Mouse (Mus musculus) kidney, adult 2 months (tissue): Measurements from ENCODE around the gene Muc3a. TPM values are rescaled to one million over a fixed set of nuclear protein-coding genes. Genes with fewer than 3 reads are reported as not detected.

Source experiments
- DNase-seq: peaks from one replicate; pipeline ENCODE4 v3.0.0; 2021
- H3K27ac ChIP-seq: fragments of 200-500 bp; 2 replicates; pipeline ENCODE4 v1.5.1; 2012; ENCODE audit warnings: low read depth, low read length, control low read depth, inconsistent platforms; ENCODE audit not compliant: insufficient read depth
- H3K27me3 ChIP-seq: fragments of 200-500 bp; replicated peaks from 2 replicates; pipeline ENCODE4 v1.6.1; 2012; ENCODE audit warnings: mild to moderate bottlenecking, moderate library complexity, low read length, inconsistent platforms; ENCODE audit not compliant: control insufficient read depth, insufficient read depth
- H3K36me3 ChIP-seq: fragments of 200-500 bp; 2 replicates; pipeline ENCODE4 v1.6.1; 2012; ENCODE audit warnings: mild to moderate bottlenecking, moderate library complexity, low read length, inconsistent platforms; ENCODE audit not compliant: control insufficient read depth, insufficient read depth
- H3K4me1 ChIP-seq: fragments of 200-500 bp; 2 replicates; pipeline ENCODE4 v1.6.1; 2011; ENCODE audit warnings: low read length; ENCODE audit not compliant: control insufficient read depth, insufficient read depth
- H3K4me3 ChIP-seq: fragments of 200-500 bp; 2 replicates; pipeline ENCODE4 v1.5.1; 2011; ENCODE audit warnings: mild to moderate bottlenecking, low read depth, low read length, control low read depth; ENCODE audit not compliant: insufficient read depth
- CTCF ChIP-seq: fragments of 200-500 bp; conservative IDR thresholded peaks from 2 replicates; pipeline ENCODE4 v1.5.1; 2011; ENCODE audit warnings: low read depth, mild to moderate bottlenecking, control low read depth, low read length, moderate library complexity, mixed read lengths; ENCODE audit not compliant: insufficient read depth, insufficient read length
- POLR2A ChIP-seq: fragments of 200-500 bp; IDR thresholded peaks from one replicate; pipeline ENCODE4 v1.6.1; 2011; ENCODE audit warnings: low read depth, low read length, control low read depth
- WGBS: fragments of 180-500 bp; shearing (Covaris S2); methylation state at CpG from one replicate; pipeline ENCODE4 v1.1.7; 2018; 5-methylcytosine and 5-hydroxymethylcytosine counted together
- polyA plus RNA-seq: library from polyadenylated mRNA; depleted of rRNA; stranded (reverse); fragments of >200 nt; gene quantifications from 2 replicates; pipeline ENCODE4 v1.2.3, GENCODE M21; 2012

Gene Muc3a
- polyA plus RNA-seq, 1 experiment: 0.20 TPM

DNA sequence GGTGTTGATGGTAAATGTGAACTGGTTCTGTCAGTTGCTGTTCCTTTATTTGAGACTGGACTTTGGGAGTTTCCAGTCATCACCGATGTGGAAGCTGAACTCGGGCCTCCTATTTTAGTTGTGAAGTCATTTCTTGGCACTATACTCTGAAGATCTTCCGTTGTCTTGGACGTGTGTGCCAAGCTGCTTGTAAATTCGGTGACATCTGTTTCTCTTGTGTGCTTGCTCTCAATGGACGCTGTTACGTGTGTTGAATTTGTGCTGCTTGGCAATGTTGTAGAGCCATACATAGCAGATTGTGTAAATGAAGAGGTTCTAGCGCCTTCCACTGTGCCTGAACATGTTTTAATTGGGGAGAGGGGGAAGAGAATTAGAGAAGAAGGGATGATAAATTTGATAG, 26.8 kb downstream of the Muc3a start:
- no peak for DNase-seq
- H3K36me3 ChIP-seq: no peaks in the 10 kb centered on the region
- no peaks in the 10 kb centered on the region for H3K4me1 ChIP-seq
- H3K4me3 ChIP-seq: no peak overlapping the region
- TF ChIP-seq POLR2A: no peak
- TF ChIP-seq CTCF: no peak
- H3K27me3 ChIP-seq: peaks cover 5% of the 10 kb centered on the region; the same call in 1 of the 2 replicates
- 89% methylated on average over 8 of the region's 8 CpGs for WGBS
- H3K27ac ChIP-seq: no peak overlapping the region

DNA sequence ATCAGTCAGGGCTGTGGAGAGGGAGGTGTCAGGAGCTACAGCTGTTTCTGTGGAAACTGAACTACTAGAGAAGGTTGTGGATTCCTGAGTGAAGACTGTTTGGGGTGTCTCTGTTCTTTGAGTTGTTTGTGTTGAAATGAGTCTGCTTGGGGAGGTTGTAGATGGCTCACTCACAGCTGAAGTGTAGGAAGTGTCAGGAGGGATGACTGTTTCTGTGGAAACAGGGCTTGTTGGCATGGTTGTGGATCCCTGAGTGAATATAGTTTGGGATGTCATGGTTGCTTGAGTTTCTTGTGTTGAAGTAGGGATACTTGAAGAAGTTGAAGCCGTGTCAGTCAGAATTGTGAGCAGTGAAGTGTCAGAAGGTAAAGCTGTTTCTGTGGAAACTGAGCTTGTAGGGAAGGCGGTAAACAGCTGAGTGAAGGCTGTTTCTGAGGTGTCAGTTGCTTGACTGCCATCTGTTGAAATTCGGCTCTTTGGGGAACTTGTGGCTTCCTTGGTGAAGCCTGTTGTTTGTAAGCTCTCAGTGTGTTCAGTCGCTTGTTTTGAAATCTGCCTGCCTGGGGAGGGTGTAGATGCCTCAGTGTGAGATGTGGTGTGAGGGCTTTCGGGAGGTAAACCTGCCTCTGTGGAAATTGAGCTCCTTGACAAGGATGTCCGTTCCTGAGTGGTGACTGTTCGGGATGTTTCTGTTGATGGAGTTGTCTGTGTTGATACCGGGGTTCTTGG, 32.4 kb downstream of the Muc3a start:
- Histone ChIP-seq H3K27me3 (no peaks in the 10 kb centered on the region), H3K27ac (no peak overlapping the region), H3K4me3 (no peak overlapping the region), H3K36me3 (no peaks in the 10 kb centered on the region), H3K4me1 (no peaks in the 10 kb centered on the region)
- WGBS: 75% methylated on average over 8 of the region's 8 CpGs
- TF ChIP-seq POLR2A (no peak), CTCF (no peak)
- no peak for DNase-seq

DNA sequence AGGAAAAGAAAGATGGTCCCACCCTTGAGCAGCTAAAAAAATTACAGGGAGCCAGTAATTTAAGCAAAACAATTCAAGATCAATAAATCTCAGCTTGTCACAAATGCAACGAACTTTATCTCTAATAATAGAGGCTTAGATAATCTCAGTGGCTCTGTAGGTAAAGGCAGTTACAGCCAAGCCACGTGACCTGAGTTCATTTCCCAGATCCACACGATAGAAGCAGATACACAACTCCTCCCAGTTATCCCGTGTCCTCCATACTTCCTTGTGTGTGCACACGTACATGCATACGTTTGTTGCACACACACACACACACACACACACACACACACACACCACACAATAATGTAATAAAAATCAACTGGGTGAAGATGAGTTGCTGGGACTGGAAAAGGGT, 38.2 kb downstream of the Muc3a start:
- Histone ChIP-seq H3K27ac (no peak overlapping the region), H3K4me1 (0 out of 2 replicates have a peak, but pooled peaks cover 3% of the 10 kb centered on the region), H3K4me3 (no peak overlapping the region), H3K27me3 (no peaks in the 10 kb centered on the region), H3K36me3 (no peaks in the 10 kb centered on the region)
- no peak for DNase-seq
- no peak for TF ChIP-seq CTCF
- TF ChIP-seq POLR2A: no peak
- WGBS: 72% methylated on average over 6 of the region's 6 CpGs

DNA sequence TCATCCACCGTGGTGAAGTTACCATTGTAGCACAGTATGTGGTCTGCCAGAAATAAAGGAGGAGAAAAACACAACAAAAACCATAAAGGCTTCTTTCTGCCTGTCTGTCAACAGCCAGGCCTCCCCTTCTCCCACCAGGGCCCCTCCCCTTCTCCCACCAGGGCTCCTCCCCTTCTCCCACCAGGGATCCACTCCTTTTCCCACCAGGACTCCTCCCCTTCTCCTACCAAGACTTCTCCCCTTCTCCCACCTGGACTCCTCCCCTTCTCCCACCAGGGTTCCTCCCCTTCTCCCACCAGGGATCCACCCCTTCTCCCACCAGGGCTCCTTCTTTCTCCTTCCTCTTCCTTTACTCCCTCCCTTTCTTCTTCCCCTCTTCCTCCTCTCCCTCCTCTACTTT, 39.6 kb downstream of the Muc3a start:
- DNase-seq: no peak
- no peaks in the 10 kb centered on the region for H3K36me3 ChIP-seq
- H3K27ac ChIP-seq: no peak overlapping the region
- 40% methylated on average over 1 of the region's 1 CpGs for WGBS
- H3K27me3 ChIP-seq: no peaks in the 10 kb centered on the region
- no peak overlapping the region for H3K4me3 ChIP-seq
- TF ChIP-seq POLR2A: no peak
- TF ChIP-seq CTCF: no peak
- 0 out of 2 replicates have a peak, but pooled peaks cover 3% of the 10 kb centered on the region for H3K4me1 ChIP-seq

DNA sequence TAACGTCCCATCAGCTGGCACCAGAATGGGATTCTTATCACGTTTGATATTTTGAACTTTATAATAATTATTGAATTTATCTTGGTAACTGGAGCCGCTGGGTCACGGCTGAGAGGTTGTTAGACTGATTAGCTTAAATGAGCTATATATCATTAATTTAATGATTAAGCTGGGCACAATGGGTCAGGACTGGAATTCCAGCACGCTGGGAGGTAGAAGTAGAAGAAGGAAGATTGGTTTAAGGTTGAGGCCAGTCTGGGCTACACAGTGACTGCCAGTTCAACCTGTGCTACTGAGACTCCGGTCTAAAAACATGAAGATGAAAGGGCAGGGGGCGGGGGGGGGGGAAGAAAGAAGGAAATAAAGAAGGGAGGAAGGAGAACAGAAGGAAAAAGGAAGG, 40.7 kb downstream of the Muc3a start:
- H3K27ac ChIP-seq: peak overlapping the region; percentile 75
- no peaks in the 10 kb centered on the region for H3K36me3 ChIP-seq
- no peak overlapping the region for H3K4me3 ChIP-seq
- H3K27me3 ChIP-seq: no peaks in the 10 kb centered on the region
- 0 out of 2 replicates have a peak, but pooled peaks cover 3% of the 10 kb centered on the region for H3K4me1 ChIP-seq
- TF ChIP-seq POLR2A (no peak), CTCF (no peak)
- peak; percentile 42 for DNase-seq
- 34% methylated on average over 7 of the region's 7 CpGs for WGBS

DNA sequence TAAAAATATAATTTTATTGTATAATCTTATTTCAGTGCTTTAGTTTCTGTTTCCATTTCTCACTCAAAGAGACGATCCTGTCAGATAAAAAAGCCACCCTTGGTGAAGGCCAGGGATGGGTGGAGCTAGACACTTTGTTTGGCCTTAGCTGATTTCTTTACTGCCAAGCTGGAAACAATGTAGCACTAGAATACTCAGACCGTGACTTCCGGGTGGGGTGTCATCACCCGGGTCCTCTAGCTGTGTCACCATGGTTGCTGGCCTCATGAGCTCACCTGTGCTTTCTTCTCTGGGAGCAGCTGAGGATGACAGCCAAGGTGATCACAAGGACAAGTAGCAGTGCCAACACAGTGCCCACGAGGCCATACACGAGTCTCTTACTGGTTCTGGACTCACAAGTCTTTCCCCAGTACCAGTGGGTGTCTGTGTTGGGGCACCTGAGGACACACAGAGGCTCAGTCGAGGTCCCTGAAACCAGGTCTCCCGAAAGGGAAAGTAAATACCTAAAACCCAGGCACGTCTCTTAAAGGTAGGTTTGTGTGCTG, 41.3 kb downstream of the Muc3a start:
- H3K36me3 ChIP-seq: no peaks in the 10 kb centered on the region
- H3K27me3 ChIP-seq: no peaks in the 10 kb centered on the region
- 45% methylated on average over 9 of the region's 9 CpGs for WGBS
- H3K4me1 ChIP-seq: 0 out of 2 replicates have a peak, but pooled peaks cover 3% of the 10 kb centered on the region
- no peak overlapping the region for H3K4me3 ChIP-seq
- TF ChIP-seq POLR2A: no peak
- TF ChIP-seq CTCF: no peak
- DNase-seq: peak; percentile 40
- peak overlapping the region; percentile 75 for H3K27ac ChIP-seq

DNA sequence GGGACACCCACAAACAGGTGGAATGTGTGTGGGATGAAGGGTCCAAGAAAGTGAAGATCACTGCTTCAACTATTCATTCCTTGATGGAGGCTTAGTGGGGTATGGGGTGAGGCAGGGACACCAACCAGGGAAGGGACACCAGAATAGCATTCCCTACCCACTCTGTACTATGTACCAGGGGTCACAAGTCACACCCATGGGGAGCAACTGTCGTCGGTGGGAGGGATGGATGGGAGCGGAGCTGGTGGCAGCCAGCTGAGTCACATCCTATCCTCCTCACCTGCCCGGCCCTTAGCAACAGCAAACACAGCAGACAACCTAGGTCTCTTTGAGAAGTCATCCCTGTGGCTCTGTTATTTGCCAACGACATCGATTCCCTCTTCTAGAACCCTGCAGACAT, 44.6 kb downstream of the Muc3a start:
- 64% methylated on average over 6 of the region's 6 CpGs for WGBS
- TF ChIP-seq POLR2A (no peak), CTCF (no peak)
- 0 out of 2 replicates have a peak, but pooled peaks cover 3% of the 10 kb centered on the region for H3K4me1 ChIP-seq
- H3K27me3 ChIP-seq: no peaks in the 10 kb centered on the region
- no peak for DNase-seq
- H3K4me3 ChIP-seq: no peak overlapping the region
- H3K27ac ChIP-seq: no peak overlapping the region
- H3K36me3 ChIP-seq: no peaks in the 10 kb centered on the region
